Mouse (Mus musculus) urinary bladder, postnatal 36 days (tissue): ENCODE measurements at regions not wholly inside any gene's neighbourhood (a gene's known extent, or its start where the extent isn't known, plus 50 kb on each side); places are given as distances from the start of the nearest gene placed in this dataset.
A peak's percentile ranks its signal among the peaks of the same experiment; 100 is the strongest.

Source experiments
- DNase-seq, 2 experiments: peaks; one replicate each; pipeline ENCODE4 v3.0.0; 2022; ENCODE audit warnings: low spot score in 2 of 2, mixed read lengths in 1 of 2

- DNase-seq = no peak
These were observed 62.9 kb upstream of the Gm2310 start for GRCm38 (mm10) chr15:8582676-8583075.

- DNase-seq = no peak
These were observed 61.6 kb upstream of the Gm2310 start for GRCm38 (mm10) chr15:8581146-8581913.

- no peak for DNase-seq
These were observed 60.3 kb upstream of the Gm2310 start for GRCm38 (mm10) chr15:8580077-8580476.

GRCm38 (mm10) chr15:8577480-8577881, 57.7 kb upstream of the Gm2310 start:
- DNase-seq = peak in 1 of 2 experiments; percentile 20

GRCm38 (mm10) chr15:8576975-8577374, 57.2 kb upstream of the Gm2310 start:
- no peak for DNase-seq

DNA sequence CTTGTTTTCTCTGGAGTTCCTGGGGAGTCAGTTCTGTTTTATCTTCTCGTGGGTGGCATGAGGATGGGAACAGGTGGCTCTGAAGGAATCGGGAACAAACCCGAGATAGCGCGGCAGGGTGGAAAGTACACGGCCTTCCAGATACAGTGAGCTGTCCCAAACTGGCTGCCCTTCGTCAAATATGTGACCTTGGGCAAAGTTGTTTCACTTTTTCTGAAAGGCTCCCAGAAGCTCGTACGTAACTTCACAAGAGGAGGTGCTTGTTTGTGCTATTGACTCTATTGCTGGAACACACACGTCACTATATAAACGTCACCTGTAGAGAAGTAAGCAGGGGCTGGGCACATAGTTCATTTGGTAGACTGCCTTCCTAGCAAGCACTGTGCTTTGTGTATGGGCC, 49.9 kb upstream of the Gm2310 start:
- DNase-seq = peak in 1 of 2 experiments; percentile 1
